Mouse (Mus musculus): ENCODE measurements around the gene Rhox2c. TPM values are rescaled to one million over a fixed set of nuclear protein-coding genes. Genes with fewer than 3 reads are reported as not detected.
"Not testable (repeated sequence)": the region's sequence is repeated elsewhere in the genome, so short reads cannot be mapped to it uniquely, and the experiment has no call there.

Rhox2c gene
- not detected in 2 replicates for polyA plus RNA-seq (2015; fragmentation: Nextera tagmentation; extraction: Ambion mirVana)

GRCm38 (mm10) chrX:37453380-37453779, at the start of gene Rhox2c:
Gene Rhox2c (plus strand): TSS chrX:37453680.
- H3K27me3 ChIP-seq; H3K9me3 ChIP-seq (replicated peaks); H3K27ac ChIP-seq; H3K9ac ChIP-seq; H3K4me3 ChIP-seq; H3K4me1 ChIP-seq; H3K36me3 ChIP-seq (ENCODE audit: poor library complexity, severe bottlenecking); ATAC-seq; H3K4me2 ChIP-seq: not testable (repeated sequence)
- WGBS: 99% methylated on average over 8 of the region's 10 CpGs

- ATAC-seq; H3K9ac ChIP-seq; H3K4me1 ChIP-seq; H3K27ac ChIP-seq; H3K36me3 ChIP-seq (ENCODE audit: poor library complexity, severe bottlenecking); H3K9me3 ChIP-seq (replicated peaks); H3K27me3 ChIP-seq; H3K4me3 ChIP-seq; H3K4me2 ChIP-seq: not testable (repeated sequence)
- WGBS: no CpG with 5 or more reads among the region's 9 CpGs
Measured at GRCm38 (mm10) chrX:37411767-37412166, 41.7 kb upstream of the Rhox2c start, which contains the start of gene Rhox2b. Gene Rhox2b (plus strand): TSS chrX:37412067.

DNA sequence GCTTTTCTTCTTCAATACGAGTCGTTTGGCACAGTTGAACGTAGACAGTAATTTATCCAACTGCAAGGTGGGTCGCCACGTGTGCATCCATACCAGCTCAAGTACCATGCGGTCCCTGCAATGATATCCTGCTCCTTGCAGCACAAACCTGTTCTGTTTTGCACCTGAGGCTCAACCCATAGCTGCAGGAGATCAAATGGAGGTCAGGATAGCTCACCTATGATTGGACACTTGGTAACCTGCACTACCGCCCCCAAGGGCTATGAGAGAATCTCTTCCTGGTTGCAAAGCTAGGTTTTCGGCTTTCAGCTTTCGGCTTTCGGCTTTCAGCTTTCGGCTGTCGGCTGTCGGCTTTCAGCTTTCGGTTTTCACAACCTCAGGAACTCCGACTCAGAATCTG, 21.3 kb upstream of the Rhox2c start, which contains the start of gene Rhox4b:
Rhox4b (plus strand) TSS at position 301 of the 400 bp plus-strand sequence.
- not testable (repeated sequence) for H3K9me3 ChIP-seq (replicated peaks); H3K36me3 ChIP-seq (ENCODE audit: poor library complexity, severe bottlenecking); H3K4me3 ChIP-seq; H3K9ac ChIP-seq; ATAC-seq; H3K4me1 ChIP-seq; H3K4me2 ChIP-seq; H3K27me3 ChIP-seq; H3K27ac ChIP-seq
- 89% methylated on average over 15 of the region's 15 CpGs for WGBS

DNA sequence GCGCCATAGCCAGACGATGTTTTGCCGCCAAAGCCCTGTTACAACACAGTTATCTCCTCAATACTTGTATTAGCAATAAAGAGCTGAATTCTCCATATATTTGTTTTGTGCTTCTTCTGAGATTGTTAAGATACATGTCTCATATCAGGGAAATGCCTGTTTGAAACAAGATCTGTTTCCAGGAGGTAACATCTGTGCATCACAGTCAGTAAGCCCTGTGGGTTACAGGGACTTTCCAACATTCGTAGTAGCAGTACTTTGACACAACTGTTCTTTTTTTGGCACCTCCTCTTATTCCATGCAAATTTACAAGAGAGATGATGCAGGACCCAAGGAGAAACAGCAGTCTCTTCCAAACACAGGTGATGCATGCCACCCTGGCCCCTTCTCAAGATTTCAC, 4.8 kb downstream of the Rhox2c start, which contains the start of gene Rhox3c:
Rhox3c (plus strand) TSS at position 301 of the 400 bp plus-strand sequence.
- H3K9ac ChIP-seq; H3K4me2 ChIP-seq; H3K27ac ChIP-seq; H3K4me3 ChIP-seq; H3K9me3 ChIP-seq (replicated peaks); H3K4me1 ChIP-seq; H3K27me3 ChIP-seq; H3K36me3 ChIP-seq (ENCODE audit: poor library complexity, severe bottlenecking); ATAC-seq: not testable (repeated sequence)
- WGBS: 97% methylated on average over 3 of the region's 4 CpGs

DNA sequence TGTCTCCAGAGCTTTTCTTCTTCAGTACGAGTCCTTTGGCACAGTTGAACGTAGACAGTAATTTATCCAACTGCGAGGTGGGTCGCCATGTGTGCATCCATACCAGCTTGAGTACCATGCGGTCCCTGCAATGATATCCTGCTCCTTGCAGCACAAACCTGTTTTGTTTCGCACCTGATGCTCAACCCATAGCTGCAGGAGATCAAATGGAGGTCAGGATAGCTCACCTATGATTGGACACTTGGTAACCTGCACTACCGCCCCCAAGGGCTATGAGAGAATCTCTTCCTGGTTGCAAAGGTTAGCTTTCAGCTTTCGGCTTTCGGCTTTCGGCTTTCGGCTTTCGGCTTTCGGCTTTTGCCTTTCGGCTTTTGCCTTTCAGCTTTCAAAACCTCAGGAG, 26.6 kb downstream of the Rhox2c start, which contains the start of gene Rhox4c:
Rhox4c (plus strand) TSS at position 301 of the 400 bp plus-strand sequence.
- H3K9me3 ChIP-seq (replicated peaks); H3K9ac ChIP-seq; H3K4me1 ChIP-seq; H3K4me2 ChIP-seq; H3K4me3 ChIP-seq; H3K36me3 ChIP-seq (ENCODE audit: poor library complexity, severe bottlenecking); ATAC-seq; H3K27me3 ChIP-seq; H3K27ac ChIP-seq: not testable (repeated sequence)
- WGBS: 89% methylated on average over 14 of the region's 14 CpGs

DNA sequence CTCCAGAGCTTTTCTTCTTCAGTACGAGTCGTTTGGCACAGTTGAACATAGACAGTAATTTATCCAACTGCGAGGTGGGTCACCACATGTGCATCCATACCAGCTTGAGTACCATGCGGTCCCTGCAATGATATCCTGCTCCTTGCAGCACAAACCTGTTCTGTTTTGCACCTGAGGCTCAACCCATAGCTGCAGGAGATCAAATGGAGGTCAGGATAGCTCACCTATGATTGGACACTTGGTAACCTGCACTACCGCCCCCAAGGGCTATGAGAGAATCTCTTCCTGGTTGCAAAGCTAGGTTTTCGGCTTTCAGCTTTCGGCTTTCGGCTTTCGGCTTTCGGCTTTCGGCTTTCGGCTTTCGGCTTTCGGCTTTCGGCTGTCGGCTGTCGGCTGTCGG, 60.6 kb downstream of the Rhox2c start, which contains the start of gene Rhox4d:
Rhox4d (plus strand) TSS at position 301 of the 400 bp plus-strand sequence.
- ATAC-seq: not testable (repeated sequence)

More for the DNA sequence above, 60.6 kb downstream of the Rhox2c start, which contains the start of gene Rhox4d:
- not testable (repeated sequence) for H3K36me3 ChIP-seq (ENCODE audit: poor library complexity, severe bottlenecking); H3K9me3 ChIP-seq (replicated peaks); H3K4me1 ChIP-seq; H3K27me3 ChIP-seq; H3K27ac ChIP-seq; H3K4me3 ChIP-seq; H3K4me2 ChIP-seq; H3K9ac ChIP-seq
- WGBS: 87% methylated on average over 17 of the region's 18 CpGs

Other genes with a start within 250 kb of the Rhox2c start
- gene Gm9, start 242.6 kb upstream of the Rhox2c start, polyA plus RNA-seq (2015; fragmentation: Nextera tagmentation; extraction: Ambion mirVana): not detected in 2 replicates
- gene Rhox1, start 231.4 kb upstream of the Rhox2c start, polyA plus RNA-seq (2015; fragmentation: Nextera tagmentation; extraction: Ambion mirVana): not detected in 2 replicates
- not detected in 2 replicates for gene Rhox2a, start 208.7 kb upstream of the Rhox2c start, polyA plus RNA-seq (2015; fragmentation: Nextera tagmentation; extraction: Ambion mirVana)
- gene Rhox3a, start 203.8 kb upstream of the Rhox2c start, polyA plus RNA-seq (2015; fragmentation: Nextera tagmentation; extraction: Ambion mirVana): not detected in 2 replicates
- not detected in 2 replicates for gene Rhox4a, start 188.3 kb upstream of the Rhox2c start, polyA plus RNA-seq (2015; fragmentation: Nextera tagmentation; extraction: Ambion mirVana)
- not detected in 2 replicates for gene Rhox3a2, start 73.7 kb upstream of the Rhox2c start, polyA plus RNA-seq (2015; fragmentation: Nextera tagmentation; extraction: Ambion mirVana)
- gene Rhox4a2, start 62.8 kb upstream of the Rhox2c start, polyA plus RNA-seq (2015; fragmentation: Nextera tagmentation; extraction: Ambion mirVana): not detected in 2 replicates
- not detected in 2 replicates for gene Rhox2b, start 41.6 kb upstream of the Rhox2c start, polyA plus RNA-seq (2015; fragmentation: Nextera tagmentation; extraction: Ambion mirVana)
- not detected in 2 replicates for gene Rhox4b, start 21.2 kb upstream of the Rhox2c start, polyA plus RNA-seq (2015; fragmentation: Nextera tagmentation; extraction: Ambion mirVana)
- gene Rhox3c, start 4.9 kb downstream of the Rhox2c start, polyA plus RNA-seq (2015; fragmentation: Nextera tagmentation; extraction: Ambion mirVana): not detected in 2 replicates
- gene Rhox4c, start 26.7 kb downstream of the Rhox2c start, polyA plus RNA-seq (2015; fragmentation: Nextera tagmentation; extraction: Ambion mirVana): not detected in 2 replicates
- gene Rhox2d, start 39.7 kb downstream of the Rhox2c start, polyA plus RNA-seq (2015; fragmentation: Nextera tagmentation; extraction: Ambion mirVana): not detected in 2 replicates
- gene Rhox4d, start 60.7 kb downstream of the Rhox2c start, polyA plus RNA-seq (2015; fragmentation: Nextera tagmentation; extraction: Ambion mirVana): not detected in 2 replicates
- gene Rhox2e, start 76.8 kb downstream of the Rhox2c start, polyA plus RNA-seq (2015; fragmentation: Nextera tagmentation; extraction: Ambion mirVana): not detected in 2 replicates
- not detected in 2 replicates for gene Rhox3e, start 88.3 kb downstream of the Rhox2c start, polyA plus RNA-seq (2015; fragmentation: Nextera tagmentation; extraction: Ambion mirVana)
- not detected in 2 replicates for gene Rhox4e, start 103.7 kb downstream of the Rhox2c start, polyA plus RNA-seq (2015; fragmentation: Nextera tagmentation; extraction: Ambion mirVana)
- gene Rhox2f, start 117.7 kb downstream of the Rhox2c start, polyA plus RNA-seq (2015; fragmentation: Nextera tagmentation; extraction: Ambion mirVana): not detected in 2 replicates
- not detected in 2 replicates for gene Rhox3f, start 127.3 kb downstream of the Rhox2c start, polyA plus RNA-seq (2015; fragmentation: Nextera tagmentation; extraction: Ambion mirVana)
- gene Rhox4f, start 154.0 kb downstream of the Rhox2c start, polyA plus RNA-seq (2015; fragmentation: Nextera tagmentation; extraction: Ambion mirVana): not detected in 2 replicates
- gene Rhox3g, start 174.9 kb downstream of the Rhox2c start, polyA plus RNA-seq (2015; fragmentation: Nextera tagmentation; extraction: Ambion mirVana): not detected in 2 replicates
- gene Rhox2g, start 189.8 kb downstream of the Rhox2c start, polyA plus RNA-seq (2015; fragmentation: Nextera tagmentation; extraction: Ambion mirVana): not detected in 2 replicates
- not detected in 2 replicates for gene Rhox4g, start 197.6 kb downstream of the Rhox2c start, polyA plus RNA-seq (2015; fragmentation: Nextera tagmentation; extraction: Ambion mirVana)
- gene Rhox3h, start 215.1 kb downstream of the Rhox2c start, polyA plus RNA-seq (2015; fragmentation: Nextera tagmentation; extraction: Ambion mirVana): not detected in 2 replicates
- not detected in 2 replicates for gene Rhox2h, start 219.6 kb downstream of the Rhox2c start, polyA plus RNA-seq (2015; fragmentation: Nextera tagmentation; extraction: Ambion mirVana)

Measured in forebrain, embryonic 13.5 days (tissue).